Mouse (Mus musculus): ENCODE measurements around the gene Gm4858. TPM values are rescaled to one million over a fixed set of nuclear protein-coding genes. Genes with fewer than 3 reads are reported as not detected.
"Not testable (repeated sequence)": the region's sequence is repeated elsewhere in the genome, so short reads cannot be mapped to it uniquely, and the experiment has no call there.

The Gm4858 gene
- polyA plus RNA-seq (2014; fragmentation: Nextera tagmentation; extraction: Ambion mirVana) = not detected in 2 replicates

- not testable (repeated sequence) for H3K36me3 ChIP-seq (ENCODE audit: control insufficient read depth, insufficient read depth, low read length); H3K27ac ChIP-seq (replicated peaks; ENCODE audit: low read depth, low read length); DNase-seq (ENCODE audit: low spot score); H3K9ac ChIP-seq (ENCODE audit: low read depth, low read length); H3K27me3 ChIP-seq (replicated peaks; ENCODE audit: control insufficient read depth, insufficient read depth, low read length); H3K4me1 ChIP-seq (ENCODE audit: control insufficient read depth, insufficient read depth, low read length); H3K4me2 ChIP-seq (ENCODE audit: low read depth, low read length); H3K9me3 ChIP-seq (ENCODE audit: control insufficient read depth, low read length); ATAC-seq (ENCODE audit: low read depth); H3K4me3 ChIP-seq (ENCODE audit: low read depth, low read length)
Observed at GRCm38 (mm10) chr3:93068523-93068922, at the start of gene Gm4858. Gene Gm4858, plus strand, starts transcription at chr3:93068823.

GRCm38 (mm10) chr3:93018960-93019359 is 49.7 kb upstream of the Gm4858 start, which contains the start of gene Lce1m:
Gene Lce1m, minus strand, starts transcription at chr3:93019060.
- H3K9me3 ChIP-seq (ENCODE audit: control insufficient read depth, low read length) = no peaks in the 10 kb centered on the region
- 81% methylated on average over 2 of the region's 2 CpGs for WGBS
- DNase-seq (ENCODE audit: low spot score) (no peak), ATAC-seq (ENCODE audit: low read depth) (no peak)
- H3K4me3 ChIP-seq (ENCODE audit: low read depth, low read length) = no peak within 1 kb of the TSS
- no peak within 1 kb of the TSS for H3K4me2 ChIP-seq (ENCODE audit: low read depth, low read length)
- H3K4me1 ChIP-seq (ENCODE audit: control insufficient read depth, insufficient read depth, low read length) = 0 out of 2 replicates have a peak, but pooled peaks cover 3% of the 10 kb centered on the region
- H3K36me3 ChIP-seq (ENCODE audit: control insufficient read depth, insufficient read depth, low read length) = no peaks in the 10 kb centered on the region
- H3K9ac ChIP-seq (ENCODE audit: low read depth, low read length) = no peak within 1 kb of the TSS
- H3K27me3 ChIP-seq (replicated peaks; ENCODE audit: control insufficient read depth, insufficient read depth, low read length) = no peaks in the 10 kb centered on the region
- H3K27ac ChIP-seq (replicated peaks; ENCODE audit: low read depth, low read length) = no peak within 1 kb of the TSS

GRCm38 (mm10) chr3:93021171-93021570 is 47.5 kb upstream of the Gm4858 start:
- H3K27me3 ChIP-seq (replicated peaks; ENCODE audit: control insufficient read depth, insufficient read depth, low read length) = no peaks in the 10 kb centered on the region
- H3K9me3 ChIP-seq (ENCODE audit: control insufficient read depth, low read length) = no peaks in the 10 kb centered on the region
- no peak overlapping the region for H3K4me3 ChIP-seq (ENCODE audit: low read depth, low read length)
- 74% methylated on average over 1 of the region's 1 CpGs for WGBS
- ATAC-seq (ENCODE audit: low read depth) (no peak), DNase-seq (ENCODE audit: low spot score) (no peak)
- H3K27ac ChIP-seq (replicated peaks; ENCODE audit: low read depth, low read length) = no peak overlapping the region
- H3K36me3 ChIP-seq (ENCODE audit: control insufficient read depth, insufficient read depth, low read length) = no peaks in the 10 kb centered on the region
- no peak overlapping the region for H3K4me2 ChIP-seq (ENCODE audit: low read depth, low read length)
- no peak overlapping the region for H3K9ac ChIP-seq (ENCODE audit: low read depth, low read length)
- no peaks in the 10 kb centered on the region for H3K4me1 ChIP-seq (ENCODE audit: control insufficient read depth, insufficient read depth, low read length)

GRCm38 (mm10) chr3:93023411-93024184 is 45.0 kb upstream of the Gm4858 start:
- Histone ChIP-seq H3K4me3 (ENCODE audit: low read depth, low read length) (no peak overlapping the region), H3K27ac (replicated peaks; ENCODE audit: low read depth, low read length) (no peak overlapping the region), H3K9me3 (ENCODE audit: control insufficient read depth, low read length) (no peaks in the 10 kb centered on the region), H3K4me2 (ENCODE audit: low read depth, low read length) (no peak overlapping the region), H3K9ac (ENCODE audit: low read depth, low read length) (no peak overlapping the region), H3K4me1 (ENCODE audit: control insufficient read depth, insufficient read depth, low read length) (no peaks in the 10 kb centered on the region), H3K36me3 (ENCODE audit: control insufficient read depth, insufficient read depth, low read length) (no peaks in the 10 kb centered on the region), H3K27me3 (replicated peaks; ENCODE audit: control insufficient read depth, insufficient read depth, low read length) (no peaks in the 10 kb centered on the region)
- WGBS = 78% methylated on average over 3 of the region's 3 CpGs
- DNase-seq (ENCODE audit: low spot score) (no peak), ATAC-seq (ENCODE audit: low read depth) (no peak)

- H3K27me3 ChIP-seq (replicated peaks; ENCODE audit: control insufficient read depth, insufficient read depth, low read length) = no peaks in the 10 kb centered on the region
- 64% methylated on average over 2 of the region's 2 CpGs for WGBS
- no peak overlapping the region for H3K27ac ChIP-seq (replicated peaks; ENCODE audit: low read depth, low read length)
Observed at GRCm38 (mm10) chr3:93025486-93025885, 43.1 kb upstream of the Gm4858 start.

GRCm38 (mm10) chr3:93031450-93031849 is 37.2 kb upstream of the Gm4858 start:
- Histone ChIP-seq H3K9ac (ENCODE audit: low read depth, low read length) (no peak overlapping the region), H3K27ac (replicated peaks; ENCODE audit: low read depth, low read length) (no peak overlapping the region), H3K4me3 (ENCODE audit: low read depth, low read length) (no peak overlapping the region), H3K9me3 (ENCODE audit: control insufficient read depth, low read length) (no peaks in the 10 kb centered on the region), H3K4me1 (ENCODE audit: control insufficient read depth, insufficient read depth, low read length) (no peaks in the 10 kb centered on the region), H3K4me2 (ENCODE audit: low read depth, low read length) (no peak overlapping the region), H3K27me3 (replicated peaks; ENCODE audit: control insufficient read depth, insufficient read depth, low read length) (no peaks in the 10 kb centered on the region), H3K36me3 (ENCODE audit: control insufficient read depth, insufficient read depth, low read length) (no peaks in the 10 kb centered on the region)
- 45% methylated on average over 5 of the region's 5 CpGs for WGBS
- ATAC-seq (ENCODE audit: low read depth) (peak; percentile 76; the same call in 1 of the 2 replicates), DNase-seq (ENCODE audit: low spot score) (peak; percentile 69)

More at GRCm38 (mm10) chr3:93025486-93025885, 43.1 kb upstream of the Gm4858 start:
- Histone ChIP-seq H3K9me3 (ENCODE audit: control insufficient read depth, low read length) (no peaks in the 10 kb centered on the region), H3K4me3 (ENCODE audit: low read depth, low read length) (no peak overlapping the region), H3K4me2 (ENCODE audit: low read depth, low read length) (no peak overlapping the region), H3K9ac (ENCODE audit: low read depth, low read length) (no peak overlapping the region), H3K4me1 (ENCODE audit: control insufficient read depth, insufficient read depth, low read length) (no peaks in the 10 kb centered on the region), H3K36me3 (ENCODE audit: control insufficient read depth, insufficient read depth, low read length) (no peaks in the 10 kb centered on the region)
- DNase-seq (ENCODE audit: low spot score) = peak; percentile 29
- ATAC-seq (ENCODE audit: low read depth) = no peak

- Histone ChIP-seq H3K4me3 (ENCODE audit: low read depth, low read length) (no peak overlapping the region), H3K9me3 (ENCODE audit: control insufficient read depth, low read length) (no peaks in the 10 kb centered on the region), H3K27me3 (replicated peaks; ENCODE audit: control insufficient read depth, insufficient read depth, low read length) (no peaks in the 10 kb centered on the region), H3K4me2 (ENCODE audit: low read depth, low read length) (no peak overlapping the region), H3K9ac (ENCODE audit: low read depth, low read length) (no peak overlapping the region), H3K27ac (replicated peaks; ENCODE audit: low read depth, low read length) (no peak overlapping the region), H3K4me1 (ENCODE audit: control insufficient read depth, insufficient read depth, low read length) (no peaks in the 10 kb centered on the region), H3K36me3 (ENCODE audit: control insufficient read depth, insufficient read depth, low read length) (no peaks in the 10 kb centered on the region)
- ATAC-seq (ENCODE audit: low read depth) = no peak
- WGBS = 74% methylated on average over 1 of the region's 1 CpGs
- no peak for DNase-seq (ENCODE audit: low spot score)
Observed at GRCm38 (mm10) chr3:93050182-93050581, 18.4 kb upstream of the Gm4858 start.

GRCm38 (mm10) chr3:93052826-93053474 is 15.7 kb upstream of the Gm4858 start:
- no peaks in the 10 kb centered on the region for H3K9me3 ChIP-seq (ENCODE audit: control insufficient read depth, low read length)
- H3K4me2 ChIP-seq (ENCODE audit: low read depth, low read length) = no peak overlapping the region
- DNase-seq (ENCODE audit: low spot score) (no peak), ATAC-seq (ENCODE audit: low read depth) (no peak)
- no peaks in the 10 kb centered on the region for H3K36me3 ChIP-seq (ENCODE audit: control insufficient read depth, insufficient read depth, low read length)
- H3K27ac ChIP-seq (replicated peaks; ENCODE audit: low read depth, low read length) = no peak overlapping the region
- 51% methylated on average over 10 of the region's 10 CpGs for WGBS
- no peaks in the 10 kb centered on the region for H3K4me1 ChIP-seq (ENCODE audit: control insufficient read depth, insufficient read depth, low read length)
- H3K4me3 ChIP-seq (ENCODE audit: low read depth, low read length) = no peak overlapping the region
- no peak overlapping the region for H3K9ac ChIP-seq (ENCODE audit: low read depth, low read length)
- H3K27me3 ChIP-seq (replicated peaks; ENCODE audit: control insufficient read depth, insufficient read depth, low read length) = no peaks in the 10 kb centered on the region
